Mouse (Mus musculus): ENCODE data around the gene Fam186b. TPM values are rescaled to one million over a fixed set of nuclear protein-coding genes. Genes with fewer than 3 reads are reported as not detected.
A peak's percentile ranks its signal among the peaks of the same experiment; 100 is the strongest.

The Fam186b gene
- total and polyA plus RNA-seq, 3 experiments, result 0.11 TPM; not detected in 2

- H3K27me3 ChIP-seq (ENCODE audit: control insufficient read depth in 1 of 2, insufficient read depth in 2 of 2, low read length in 2 of 2), result peaks cover 2 to 3% of the 10 kb centered on the region in 2 experiments; a peak in 2 of 4 replicates
- H3K9me3 ChIP-seq (replicated peaks; ENCODE audit: insufficient read depth, low read length), result no peaks in the 10 kb centered on the region
- TF ChIP-seq JUND (IDR thresholded peaks at IDR 0.05; ENCODE audit: low read depth, low read length) (no peak), RCOR1 (IDR thresholded peaks at IDR 0.05; ENCODE audit: low read depth, low read length) (no peak), POLR2AphosphoS2 (IDR thresholded peaks at IDR 0.05; ENCODE audit: low read length) (no peak), TBP (IDR thresholded peaks at IDR 0.05; ENCODE audit: low read depth, low read length) (no peak), CTCF (IDR thresholded peaks at IDR 0.05 in 2 of 3, conservative IDR thresholded peaks at IDR 0.05 in 1 of 3; ENCODE audit: control insufficient read depth in 1 of 3, insufficient read depth in 1 of 3, low read depth in 2 of 3, low read length in 3 of 3, poor library complexity in 1 of 3, severe bottlenecking in 1 of 3) (peak; percentile 54 to 73 (median 64)), ZMIZ1 (IDR thresholded peaks at IDR 0.05; ENCODE audit: low read depth, low read length) (no peak), MAX (IDR thresholded peaks at IDR 0.05; ENCODE audit: low read length) (no peak), BHLHE40 (IDR thresholded peaks at IDR 0.05; ENCODE audit: borderline replicate concordance, low read depth, low read length) (no peak), UBTF (IDR thresholded peaks at IDR 0.05; ENCODE audit: borderline replicate concordance, insufficient read depth, low read depth, low read length) (no peak), MYC (IDR thresholded peaks at IDR 0.05; ENCODE audit: low read depth, low read length) (no peak), MXI1 (IDR thresholded peaks at IDR 0.05; ENCODE audit: low read depth, low read length) (no peak), GATA1 (IDR thresholded peaks at IDR 0.05; ENCODE audit: low read depth, low read length) (no peak), ZC3H11A (IDR thresholded peaks at IDR 0.05; ENCODE audit: low read depth, low read length) (no peak), ETS1 (IDR thresholded peaks at IDR 0.05; ENCODE audit: low read depth, low read length) (no peak), SMC3 (IDR thresholded peaks at IDR 0.05; ENCODE audit: low read depth, low read length) (peak; percentile 43)
- DNase-seq (ENCODE audit: low read depth, low spot score), result peak; percentile 58
- H3K4me3 ChIP-seq (ENCODE audit: control insufficient read depth in 1 of 2, insufficient read depth in 1 of 2, low read depth in 2 of 2, low read length in 2 of 2), result no peak overlapping the region
- no peaks in the 10 kb centered on the region for H3K79me2 ChIP-seq (ENCODE audit: control insufficient read depth, insufficient read depth, low read length, poor library complexity)
- H3K36me3 ChIP-seq (ENCODE audit: control insufficient read depth in 1 of 2, insufficient read depth in 2 of 2, low read length in 2 of 2), result peaks cover 0 to 5% of the 10 kb centered on the region in 2 experiments; a peak in 1 of 4 replicates
- H3K27ac ChIP-seq (ENCODE audit: control insufficient read depth, low read depth, low read length), result no peak overlapping the region
- no peak overlapping the region for H3K9ac ChIP-seq (ENCODE audit: control insufficient read depth, low read depth, low read length, poor library complexity, severe bottlenecking)
- H3K4me1 ChIP-seq (ENCODE audit: control insufficient read depth in 1 of 2, insufficient read depth in 2 of 2, low read length in 2 of 2), result peaks cover 2 to 14% of the 10 kb centered on the region in 2 experiments; a peak in 3 of 4 replicates
Measured at GRCm38 (mm10) chr15:99283456-99283855, 12.2 kb downstream of the Fam186b start.

- Histone ChIP-seq H3K27me3 (ENCODE audit: control insufficient read depth in 1 of 2, insufficient read depth in 2 of 2, low read length in 2 of 2) (peaks cover 2 to 3% of the 10 kb centered on the region in 2 experiments; a peak in 2 of 4 replicates), H3K9ac (ENCODE audit: control insufficient read depth, low read depth, low read length, poor library complexity, severe bottlenecking) (no peak overlapping the region), H3K9me3 (replicated peaks; ENCODE audit: insufficient read depth, low read length) (no peaks in the 10 kb centered on the region), H3K36me3 (ENCODE audit: control insufficient read depth in 1 of 2, insufficient read depth in 2 of 2, low read length in 2 of 2) (no peaks in the 10 kb centered on the region), H3K4me3 (ENCODE audit: control insufficient read depth in 1 of 2, insufficient read depth in 1 of 2, low read depth in 2 of 2, low read length in 2 of 2) (no peak overlapping the region), H3K4me1 (ENCODE audit: control insufficient read depth in 1 of 2, insufficient read depth in 2 of 2, low read length in 2 of 2) (no peaks in the 10 kb centered on the region), H3K79me2 (ENCODE audit: control insufficient read depth, insufficient read depth, low read length, poor library complexity) (no peaks in the 10 kb centered on the region), H3K27ac (ENCODE audit: control insufficient read depth, low read depth, low read length) (no peak overlapping the region)
- DNase-seq (ENCODE audit: low read depth, low spot score), result no peak
- TF ChIP-seq CHD1 (IDR thresholded peaks at IDR 0.05; ENCODE audit: low read depth, low read length), result no peak
- no peak for TF ChIP-seq ZMIZ1 (IDR thresholded peaks at IDR 0.05; ENCODE audit: low read depth, low read length)
- no peak for TF ChIP-seq BHLHE40 (IDR thresholded peaks at IDR 0.05; ENCODE audit: borderline replicate concordance, low read depth, low read length)
- TF ChIP-seq ZNF384 (IDR thresholded peaks at IDR 0.05; ENCODE audit: low read depth, low read length), result no peak
- no peak for TF ChIP-seq MAZ (IDR thresholded peaks at IDR 0.05; ENCODE audit: low read depth, low read length)
- no peak for TF ChIP-seq RCOR1 (IDR thresholded peaks at IDR 0.05; ENCODE audit: low read depth, low read length)
- no peak for TF ChIP-seq NELFE (IDR thresholded peaks at IDR 0.05; ENCODE audit: low read depth, low read length)
- TF ChIP-seq TCF12 (IDR thresholded peaks at IDR 0.05; ENCODE audit: low read depth, low read length), result no peak
- no peak for TF ChIP-seq POLR2AphosphoS5 (IDR thresholded peaks at IDR 0.05; ENCODE audit: borderline replicate concordance, low read depth, low read length)
- TF ChIP-seq MAX (IDR thresholded peaks at IDR 0.05; ENCODE audit: low read length), result no peak
- TF ChIP-seq USF1 (IDR thresholded peaks at IDR 0.05; ENCODE audit: low read depth, low read length), result no peak
- TF ChIP-seq SIN3A (IDR thresholded peaks at IDR 0.05; ENCODE audit: low read length), result no peak
- TF ChIP-seq TAL1 (IDR thresholded peaks at IDR 0.05; ENCODE audit: low read length), result no peak
Measured at GRCm38 (mm10) chr15:99278271-99278670, 17.4 kb downstream of the Fam186b start.
